Mouse (Mus musculus): ENCODE data around the gene Ufsp1. TPM values are rescaled to one million over a fixed set of nuclear protein-coding genes. Genes with fewer than 3 reads are reported as not detected.
A peak's percentile ranks its signal among the peaks of the same experiment; 100 is the strongest.

Gene Ufsp1
- polyA plus RNA-seq, 1 experiment from 2014 or later: 7.1 TPM

GRCm38 (mm10) chr5:137306439-137307005 lies 12.1 kb downstream of the Ufsp1 start:
- peak overlapping the region; percentile 77 for H3K4me2 ChIP-seq (ENCODE audit: low read length)
- ATAC-seq (ENCODE audit: insufficient number of reproducible peaks, insufficient read depth, low FRiP score, low read depth): no peak
- peak overlapping the region; percentile 87 to 95 for H3K27ac ChIP-seq (replicated peaks in 1 of 2; ENCODE audit: control insufficient read depth in 1 of 2, insufficient read depth in 1 of 2, low read depth in 2 of 2, low read length in 2 of 2)
- no peaks in the 10 kb centered on the region for H3K27me3 ChIP-seq (ENCODE audit: control insufficient read depth, insufficient read depth, low read length)
- no peaks in the 10 kb centered on the region for H3K9me3 ChIP-seq (ENCODE audit: control insufficient read depth, low read length)
- H3K36me3 ChIP-seq (ENCODE audit: control insufficient read depth, insufficient read depth, low read length): peaks cover 71% of the 10 kb centered on the region
- 15% methylated on average over 12 of the region's 12 CpGs for WGBS
- H3K4me1 ChIP-seq (ENCODE audit: control insufficient read depth in 2 of 2, insufficient read depth in 2 of 2, low read length in 2 of 2): peaks cover 4 to 40% of the 10 kb centered on the region in 2 experiments
- H3K9ac ChIP-seq (ENCODE audit: low read length): peak overlapping the region; percentile 98
- peak overlapping the region; percentile 91 to 97 for H3K4me3 ChIP-seq (ENCODE audit: control insufficient read depth in 1 of 2, insufficient read depth in 1 of 2, low read depth in 1 of 2, low read length in 2 of 2)

- H3K27me3 ChIP-seq (ENCODE audit: control insufficient read depth, insufficient read depth, low read length): no peaks in the 10 kb centered on the region
- H3K9me3 ChIP-seq (ENCODE audit: control insufficient read depth, low read length): no peaks in the 10 kb centered on the region
- H3K4me3 ChIP-seq (ENCODE audit: control insufficient read depth in 1 of 2, insufficient read depth in 1 of 2, low read depth in 1 of 2, low read length in 2 of 2): peak within 1 kb of the TSS; percentile 91 to 97
- H3K4me1 ChIP-seq (ENCODE audit: control insufficient read depth in 2 of 2, insufficient read depth in 2 of 2, low read length in 2 of 2): peaks cover 4 to 42% of the 10 kb centered on the region in 2 experiments
- H3K4me2 ChIP-seq (ENCODE audit: low read length): peak within 1 kb of the TSS; percentile 77
- under 1% methylated on average over 64 of the region's 72 CpGs for WGBS
- peak; percentile 78 for ATAC-seq (ENCODE audit: insufficient number of reproducible peaks, insufficient read depth, low FRiP score, low read depth)
- H3K9ac ChIP-seq (ENCODE audit: low read length): peak within 1 kb of the TSS; percentile 98
- H3K27ac ChIP-seq (replicated peaks in 1 of 2; ENCODE audit: control insufficient read depth in 1 of 2, insufficient read depth in 1 of 2, low read depth in 2 of 2, low read length in 2 of 2): peak within 1 kb of the TSS; percentile 87 to 95
- peaks cover 71% of the 10 kb centered on the region for H3K36me3 ChIP-seq (ENCODE audit: control insufficient read depth, insufficient read depth, low read length)
These were observed 12.9 kb downstream of the Ufsp1 start, which contains the start of gene Srrt for GRCm38 (mm10) chr5:137307071-137307912. Gene Srrt (minus strand): TSS chr5:137307674.

- peaks cover 12 to 48% of the 10 kb centered on the region in 2 experiments for H3K4me1 ChIP-seq (ENCODE audit: control insufficient read depth in 2 of 2, insufficient read depth in 2 of 2, low read length in 2 of 2)
- H3K36me3 ChIP-seq (ENCODE audit: control insufficient read depth, insufficient read depth, low read length): peaks cover 65% of the 10 kb centered on the region
- no peaks in the 10 kb centered on the region for H3K27me3 ChIP-seq (ENCODE audit: control insufficient read depth, insufficient read depth, low read length)
- peak overlapping the region; percentile 87 to 95; a peak in 3 of 4 replicates for H3K27ac ChIP-seq (replicated peaks in 1 of 2; ENCODE audit: control insufficient read depth in 1 of 2, insufficient read depth in 1 of 2, low read depth in 2 of 2, low read length in 2 of 2)
- no peaks in the 10 kb centered on the region for H3K9me3 ChIP-seq (ENCODE audit: control insufficient read depth, low read length)
- no peak for ATAC-seq (ENCODE audit: insufficient number of reproducible peaks, insufficient read depth, low FRiP score, low read depth)
- H3K4me3 ChIP-seq (ENCODE audit: control insufficient read depth in 1 of 2, insufficient read depth in 1 of 2, low read depth in 1 of 2, low read length in 2 of 2): peak overlapping the region in 1 of 2 experiments; percentile 91; a peak in 2 of 4 replicates
- peak overlapping the region; percentile 77 for H3K4me2 ChIP-seq (ENCODE audit: low read length)
- WGBS: 95% methylated on average over 4 of the region's 4 CpGs
- H3K9ac ChIP-seq (ENCODE audit: low read length): peak overlapping the region; percentile 98
These were observed 13.9 kb downstream of the Ufsp1 start for GRCm38 (mm10) chr5:137308356-137308755.

GRCm38 (mm10) chr5:137313466-137314192 lies 19.2 kb downstream of the Ufsp1 start:
- peak overlapping the region; percentile 97 for H3K9ac ChIP-seq (ENCODE audit: low read length)
- peaks cover 52% of the 10 kb centered on the region for H3K36me3 ChIP-seq (ENCODE audit: control insufficient read depth, insufficient read depth, low read length)
- H3K27ac ChIP-seq (replicated peaks in 1 of 2; ENCODE audit: control insufficient read depth in 1 of 2, insufficient read depth in 1 of 2, low read depth in 2 of 2, low read length in 2 of 2): peak overlapping the region; percentile 60 to 91
- H3K4me1 ChIP-seq (ENCODE audit: control insufficient read depth in 2 of 2, insufficient read depth in 2 of 2, low read length in 2 of 2): peaks cover 22 to 25% of the 10 kb centered on the region in 2 experiments
- H3K4me3 ChIP-seq (ENCODE audit: control insufficient read depth in 1 of 2, insufficient read depth in 1 of 2, low read depth in 1 of 2, low read length in 2 of 2): peak overlapping the region; percentile 74 to 77
- ATAC-seq (ENCODE audit: insufficient number of reproducible peaks, insufficient read depth, low FRiP score, low read depth): peak; percentile 38
- peak overlapping the region; percentile 96 for H3K4me2 ChIP-seq (ENCODE audit: low read length)
- under 1% methylated on average over 22 of the region's 22 CpGs for WGBS
- H3K27me3 ChIP-seq (ENCODE audit: control insufficient read depth, insufficient read depth, low read length): no peaks in the 10 kb centered on the region
- H3K9me3 ChIP-seq (ENCODE audit: control insufficient read depth, low read length): no peaks in the 10 kb centered on the region

- H3K4me3 ChIP-seq (ENCODE audit: control insufficient read depth in 1 of 2, insufficient read depth in 1 of 2, low read depth in 1 of 2, low read length in 2 of 2): peak within 1 kb of the TSS; percentile 74 to 77
- no peaks in the 10 kb centered on the region for H3K27me3 ChIP-seq (ENCODE audit: control insufficient read depth, insufficient read depth, low read length)
- 23% methylated on average over 30 of the region's 30 CpGs for WGBS
- H3K4me1 ChIP-seq (ENCODE audit: control insufficient read depth in 2 of 2, insufficient read depth in 2 of 2, low read length in 2 of 2): peaks cover 22 to 25% of the 10 kb centered on the region in 2 experiments
- peak; percentile 86 for ATAC-seq (ENCODE audit: insufficient number of reproducible peaks, insufficient read depth, low FRiP score, low read depth)
- H3K4me2 ChIP-seq (ENCODE audit: low read length): peak within 1 kb of the TSS; percentile 96
- peaks cover 47% of the 10 kb centered on the region for H3K36me3 ChIP-seq (ENCODE audit: control insufficient read depth, insufficient read depth, low read length)
- H3K9me3 ChIP-seq (ENCODE audit: control insufficient read depth, low read length): no peaks in the 10 kb centered on the region
- peak within 1 kb of the TSS; percentile 60 to 91 for H3K27ac ChIP-seq (replicated peaks in 1 of 2; ENCODE audit: control insufficient read depth in 1 of 2, insufficient read depth in 1 of 2, low read depth in 2 of 2, low read length in 2 of 2)
- H3K9ac ChIP-seq (ENCODE audit: low read length): peak within 1 kb of the TSS; percentile 97
These were observed 20.0 kb downstream of the Ufsp1 start, which contains the start of gene Trip6 for GRCm38 (mm10) chr5:137314193-137315083. Gene Trip6 (minus strand): TSS chr5:137314404.

- Histone ChIP-seq H3K27me3 (ENCODE audit: control insufficient read depth, insufficient read depth, low read length) (no peaks in the 10 kb centered on the region), H3K9me3 (ENCODE audit: control insufficient read depth, low read length) (no peaks in the 10 kb centered on the region), H3K4me1 (ENCODE audit: control insufficient read depth in 2 of 2, insufficient read depth in 2 of 2, low read length in 2 of 2) (peaks cover 22 to 25% of the 10 kb centered on the region in 2 experiments), H3K36me3 (ENCODE audit: control insufficient read depth, insufficient read depth, low read length) (peaks cover 44% of the 10 kb centered on the region), H3K9ac (ENCODE audit: low read length) (peak overlapping the region; percentile 97; the same call in 1 of the 2 replicates), H3K4me3 (ENCODE audit: control insufficient read depth in 1 of 2, insufficient read depth in 1 of 2, low read depth in 1 of 2, low read length in 2 of 2) (no peak overlapping the region; a peak in 1 of 4 replicates), H3K4me2 (ENCODE audit: low read length) (no peak overlapping the region), H3K27ac (replicated peaks in 1 of 2; ENCODE audit: control insufficient read depth in 1 of 2, insufficient read depth in 1 of 2, low read depth in 2 of 2, low read length in 2 of 2) (peak overlapping the region in 1 of 2 experiments; percentile 91; a peak in 1 of 4 replicates)
- ATAC-seq (ENCODE audit: insufficient number of reproducible peaks, insufficient read depth, low FRiP score, low read depth): 0 out of 2 replicates have a peak, but pooled peaks have one; percentile 5
- 37% methylated on average over 30 of the region's 30 CpGs for WGBS
These were observed 20.9 kb downstream of the Ufsp1 start for GRCm38 (mm10) chr5:137315084-137315903.

All from heart, embryonic 14.5 days (tissue).